Mouse (Mus musculus) small intestine, adult 2 months (tissue): Measurements from ENCODE around the gene Arnt2. TPM values are rescaled to one million over a fixed set of nuclear protein-coding genes. Genes with fewer than 3 reads are reported as not detected.

Experiments
- H3K27ac ChIP-seq: fragments of 200-500 bp; 2 replicates; pipeline ENCODE4 v1.5.1; 2012; ENCODE audit warnings: low read depth, low read length, control low read depth, inconsistent platforms; ENCODE audit not compliant: insufficient read depth
- H3K27me3 ChIP-seq: fragments of 200-500 bp; 2 replicates; pipeline ENCODE4 v1.6.1; 2012; ENCODE audit warnings: mild to moderate bottlenecking, moderate library complexity, low read length, inconsistent platforms; ENCODE audit not compliant: control insufficient read depth, insufficient read depth
- H3K36me3 ChIP-seq: fragments of 200-500 bp; 2 replicates; pipeline ENCODE4 v1.6.1; 2012; ENCODE audit warnings: mild to moderate bottlenecking, low read length, control low read depth, inconsistent platforms; ENCODE audit not compliant: control insufficient read depth, insufficient read depth
- H3K4me1 ChIP-seq: fragments of 200-500 bp; 2 replicates; pipeline ENCODE4 v1.6.1; 2012; ENCODE audit warnings: low read length, inconsistent platforms, mixed read lengths; ENCODE audit not compliant: control insufficient read depth, insufficient read depth, insufficient read length
- H3K4me3 ChIP-seq: fragments of 200-500 bp; 2 replicates; pipeline ENCODE4 v1.5.1; 2012; ENCODE audit warnings: low read depth, mild to moderate bottlenecking, control low read depth, inconsistent platforms, low read length, moderate library complexity
- CTCF ChIP-seq: fragments of 200-500 bp; IDR thresholded peaks from 2 replicates; pipeline ENCODE4 v1.5.1; 2012; ENCODE audit warnings: low read depth, mild to moderate bottlenecking, control low read depth, inconsistent platforms, low read length, moderate library complexity, mixed read lengths; ENCODE audit not compliant: insufficient replicate concordance, insufficient read length; ENCODE audit errors: extremely low read depth
- POLR2A ChIP-seq: fragments of 200-500 bp; IDR thresholded peaks from 2 replicates; pipeline ENCODE4 v1.6.1; 2012; ENCODE audit warnings: low read depth, mild to moderate bottlenecking, control low read depth, inconsistent platforms, low read length, moderate library complexity
- WGBS: fragments of 180-500 bp; shearing (Covaris S2); methylation state at CpG from one replicate; pipeline ENCODE4 v1.1.7; 2018; 5-methylcytosine and 5-hydroxymethylcytosine counted together
- polyA plus RNA-seq: library from polyadenylated mRNA; depleted of rRNA; stranded (reverse); fragments of >200 nt; gene quantifications from 2 replicates; pipeline ENCODE4 v1.2.3, GENCODE M21; 2012; rRNA removed

Gene Arnt2
- polyA plus RNA-seq, 1 experiment: 3.2 TPM

DNA sequence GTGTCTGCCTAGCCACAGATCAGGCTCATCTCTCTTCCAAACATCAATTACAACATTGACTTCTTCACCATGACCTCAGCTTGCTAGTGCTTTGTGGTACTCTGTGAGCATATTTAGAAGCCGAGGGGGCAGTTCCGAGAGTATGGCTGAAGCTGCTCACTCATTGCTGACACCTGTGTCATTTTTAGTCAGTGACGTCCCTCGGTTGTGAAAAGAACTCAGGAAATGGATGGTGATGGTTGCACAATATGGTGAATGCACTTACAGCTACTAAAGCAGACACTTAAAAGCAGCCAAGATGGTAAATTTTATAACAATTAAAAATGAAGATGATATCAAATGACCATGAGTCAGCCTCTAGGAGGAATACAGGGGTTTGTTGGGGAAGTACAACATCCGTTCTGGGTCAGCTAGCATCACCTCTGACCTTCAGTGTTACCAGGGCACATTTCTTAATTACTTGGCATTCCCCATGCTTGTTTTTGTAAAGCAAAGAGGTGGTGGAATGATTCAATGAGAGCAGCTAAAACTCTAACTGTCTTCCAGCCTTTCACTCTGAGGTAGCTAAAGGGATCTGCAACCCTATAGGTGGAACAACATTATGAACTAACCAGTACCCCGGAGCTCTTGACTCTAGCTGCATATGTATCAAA, 212.6 kb downstream of the Arnt2 start:
- H3K4me3 ChIP-seq: no peak overlapping the region
- no peak for TF ChIP-seq POLR2A
- no peak for TF ChIP-seq CTCF
- peaks cover 2% of the 10 kb centered on the region; the same call in 1 of the 2 replicates for H3K4me1 ChIP-seq
- H3K36me3 ChIP-seq: no peaks in the 10 kb centered on the region
- no peak overlapping the region for H3K27ac ChIP-seq
- 84% methylated on average over 6 of the region's 6 CpGs for WGBS
- no peaks in the 10 kb centered on the region for H3K27me3 ChIP-seq

Other genes with a start within 250 kb of the Arnt2 start
- 0.33 and 0.56 TPM in 2 replicates for gene Gm2115, start 118.8 kb upstream of the Arnt2 start, polyA plus RNA-seq
- 2.4 and 3.2 TPM in 2 replicates for gene Fah, start 196.5 kb upstream of the Arnt2 start, polyA plus RNA-seq